Mouse (Mus musculus) forebrain, embryonic 13.5 days (tissue): ENCODE results near the gene Plod1. TPM values are rescaled to one million over a fixed set of nuclear protein-coding genes. Genes with fewer than 3 reads are reported as not detected.

ENCODE experiments used
- ATAC-seq: fragments of 200-750 bp; cut with Nextera tagmentation; 2 replicates; pipeline ENCODE4 v1.8.0; 2017
- H3K27ac ChIP-seq: fragments of 300-500 bp; sonication (generic); 2 replicates; pipeline ENCODE4 v1.5.1; 2015; ENCODE audit warnings: inconsistent platforms, mild to moderate bottlenecking, moderate library complexity
- H3K27me3 ChIP-seq: fragments of 300-500 bp; sonication (generic); 2 replicates; pipeline ENCODE4 v1.6.1; 2015; ENCODE audit warnings: mild to moderate bottlenecking, inconsistent platforms
- H3K36me3 ChIP-seq: fragments of 300-500 bp; sonication (generic); 2 replicates; pipeline ENCODE4 v1.6.1; 2015; ENCODE audit warnings: mild to moderate bottlenecking, inconsistent platforms; ENCODE audit not compliant: poor library complexity, severe bottlenecking
- H3K4me1 ChIP-seq: fragments of 300-500 bp; sonication (generic); 2 replicates; pipeline ENCODE4 v1.6.1; 2015; ENCODE audit warnings: inconsistent platforms
- H3K4me2 ChIP-seq: fragments of 300-500 bp; sonication (generic); 2 replicates; pipeline ENCODE4 v1.6.1; 2015; ENCODE audit warnings: inconsistent platforms, mild to moderate bottlenecking, moderate library complexity
- H3K4me3 ChIP-seq: fragments of 300-500 bp; sonication (generic); 2 replicates; pipeline ENCODE4 v1.5.1; 2015; ENCODE audit warnings: mild to moderate bottlenecking, inconsistent platforms
- H3K9ac ChIP-seq: fragments of 300-500 bp; sonication (generic); 2 replicates; pipeline ENCODE4 v1.6.1; 2015; ENCODE audit warnings: mild to moderate bottlenecking, inconsistent platforms
- H3K9me3 ChIP-seq: fragments of 300-500 bp; sonication (generic); replicated peaks from 2 replicates; pipeline ENCODE4 v1.6.1; 2016; ENCODE audit warnings: inconsistent platforms
- WGBS: fragments of 180-500 bp; shearing (Covaris S2); methylation state at CpG from one replicate; pipeline ENCODE4 v1.1.7; 2015; 5-methylcytosine and 5-hydroxymethylcytosine counted together
- polyA plus RNA-seq: library from polyadenylated mRNA; unstranded; fragments of >200 nt; fragmentation: Nextera tagmentation; extraction: Ambion mirVana; gene quantifications from 2 replicates; pipeline ENCODE4 v1.2.1, GENCODE M21; 2015

The Plod1 gene
- polyA plus RNA-seq, 1 experiment from 2014 or later, result 14.0 TPM

DNA sequence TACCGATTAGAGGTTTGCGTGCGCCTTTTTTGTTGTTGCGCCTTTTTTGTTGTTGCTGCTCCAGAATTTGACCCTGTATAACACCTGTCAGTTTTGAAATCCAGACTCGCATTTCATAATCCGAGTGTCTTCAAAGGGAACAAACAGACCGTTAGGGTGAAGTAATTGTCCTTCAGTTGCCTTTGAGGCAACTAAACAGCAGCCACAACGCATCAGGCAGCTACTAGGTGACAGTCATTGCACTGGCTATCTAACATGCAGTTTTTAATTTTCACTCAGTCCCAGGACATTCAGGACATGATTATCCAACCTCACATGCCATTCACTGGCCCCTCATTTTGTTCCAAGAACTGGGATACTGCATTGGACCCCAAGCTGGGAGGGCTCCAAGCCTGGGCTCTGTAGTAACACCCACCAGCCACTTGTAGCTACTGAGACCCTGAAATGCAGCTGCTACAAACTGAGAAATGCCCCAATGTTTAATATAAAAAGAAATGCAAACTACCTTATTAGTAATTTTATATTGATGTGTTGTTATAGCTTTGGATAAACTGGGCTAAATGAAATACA lies 31.4 kb downstream of the Plod1 start:
- H3K4me2 ChIP-seq, result peak overlapping the region; percentile 59
- no peaks in the 10 kb centered on the region for H3K27me3 ChIP-seq
- H3K27ac ChIP-seq, result 0 out of 2 replicates have a peak overlapping the region, but pooled peaks have one; percentile 61
- peak; percentile 50; the same call in 1 of the 2 replicates for ATAC-seq
- peak overlapping the region; percentile 90 for H3K4me3 ChIP-seq
- H3K9ac ChIP-seq, result peak overlapping the region; percentile 88
- no peaks in the 10 kb centered on the region for H3K9me3 ChIP-seq
- H3K36me3 ChIP-seq, result peaks cover 24% of the 10 kb centered on the region
- H3K4me1 ChIP-seq, result peaks cover 14% of the 10 kb centered on the region
- 0% methylated on average over 8 of the region's 8 CpGs for WGBS

GRCm38 (mm10) chr4:147904313-147905089 lies 32.1 kb downstream of the Plod1 start, which contains the start of gene Mfn2:
Gene Mfn2 (minus strand): TSS chr4:147904704.
- H3K9me3 ChIP-seq, result no peaks in the 10 kb centered on the region
- H3K4me1 ChIP-seq, result peaks cover 14% of the 10 kb centered on the region
- peak within 1 kb of the TSS; percentile 90 for H3K4me3 ChIP-seq
- peaks cover 31% of the 10 kb centered on the region for H3K36me3 ChIP-seq
- peak within 1 kb of the TSS; percentile 88 for H3K9ac ChIP-seq
- peak within 1 kb of the TSS; percentile 61 for H3K27ac ChIP-seq
- no peaks in the 10 kb centered on the region for H3K27me3 ChIP-seq
- under 1% methylated on average over 53 of the region's 59 CpGs for WGBS
- ATAC-seq, result peak; percentile 96
- peak within 1 kb of the TSS; percentile 68 for H3K4me2 ChIP-seq

DNA sequence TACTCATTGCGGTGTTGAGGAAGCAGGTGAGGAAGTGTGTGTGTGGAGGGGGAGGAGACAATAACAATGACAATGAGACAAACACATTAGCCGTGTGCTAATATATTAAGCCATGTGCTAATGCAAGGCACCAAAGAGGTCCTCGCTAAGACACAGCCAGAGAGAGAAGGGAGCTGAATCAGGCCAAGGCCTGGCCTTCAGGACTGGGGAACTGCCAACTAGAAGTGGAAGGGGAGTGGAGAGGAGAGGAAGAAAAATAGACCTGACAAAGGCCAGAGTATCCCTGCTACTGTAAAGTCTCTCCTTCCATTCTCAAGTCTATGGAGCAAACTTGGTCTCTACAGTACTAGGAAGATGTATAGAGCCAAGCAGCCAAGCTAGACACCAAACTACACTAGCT lies 33.0 kb downstream of the Plod1 start:
- H3K9me3 ChIP-seq, result no peaks in the 10 kb centered on the region
- H3K4me1 ChIP-seq, result peaks cover 14% of the 10 kb centered on the region
- H3K27me3 ChIP-seq, result no peaks in the 10 kb centered on the region
- 86% methylated on average over 3 of the region's 3 CpGs for WGBS
- H3K4me3 ChIP-seq, result peak overlapping the region; percentile 90
- no peak overlapping the region for H3K27ac ChIP-seq
- H3K36me3 ChIP-seq, result peaks cover 40% of the 10 kb centered on the region
- peak overlapping the region; percentile 88 for H3K9ac ChIP-seq
- H3K4me2 ChIP-seq, result peak overlapping the region; percentile 68
- no peak for ATAC-seq

DNA sequence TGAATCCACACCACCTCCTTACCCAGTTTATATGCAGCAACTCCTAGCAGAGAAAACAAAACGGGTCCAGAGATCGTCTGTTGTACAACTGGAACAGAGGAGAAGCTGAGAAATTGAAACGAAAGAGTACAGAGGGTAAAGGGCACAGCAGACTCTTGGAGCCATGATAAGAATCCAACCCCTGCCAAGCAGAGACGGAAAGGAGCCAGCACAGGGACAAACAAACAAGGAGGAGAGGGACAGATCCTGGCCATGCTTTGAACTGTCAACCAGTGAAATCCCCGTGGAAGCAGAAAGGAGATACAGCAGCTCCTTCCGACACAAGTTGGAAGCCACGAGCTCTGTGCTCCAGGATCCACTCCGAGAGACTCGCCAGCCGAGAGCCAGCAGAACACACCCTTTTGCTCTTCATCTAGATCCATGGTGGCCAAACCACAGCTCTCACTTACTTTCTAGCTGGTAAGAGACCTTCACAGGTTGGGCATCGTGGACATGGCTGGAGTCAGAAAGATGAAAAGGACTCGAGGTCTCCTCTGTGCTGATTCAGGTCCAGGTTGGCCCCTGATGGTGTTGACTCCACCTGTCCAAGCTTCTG lies 33.6 kb downstream of the Plod1 start:
- no peak overlapping the region for H3K9ac ChIP-seq
- H3K27me3 ChIP-seq, result no peaks in the 10 kb centered on the region
- peaks cover 14% of the 10 kb centered on the region for H3K4me1 ChIP-seq
- no peaks in the 10 kb centered on the region for H3K9me3 ChIP-seq
- H3K4me2 ChIP-seq, result peak overlapping the region; percentile 68
- peaks cover 46% of the 10 kb centered on the region for H3K36me3 ChIP-seq
- ATAC-seq, result no peak
- no peak overlapping the region for H3K4me3 ChIP-seq
- WGBS, result 94% methylated on average over 12 of the region's 12 CpGs
- H3K27ac ChIP-seq, result no peak overlapping the region

- WGBS, result 90% methylated on average over 7 of the region's 7 CpGs
- Histone ChIP-seq H3K27ac (no peak overlapping the region), H3K4me1 (peaks cover 14% of the 10 kb centered on the region), H3K4me2 (no peak overlapping the region), H3K4me3 (no peak overlapping the region), H3K36me3 (peaks cover 71% of the 10 kb centered on the region), H3K27me3 (no peaks in the 10 kb centered on the region), H3K9ac (no peak overlapping the region), H3K9me3 (no peaks in the 10 kb centered on the region)
- no peak for ATAC-seq
Measured at GRCm38 (mm10) chr4:147900452-147900851, 36.1 kb downstream of the Plod1 start.

- Histone ChIP-seq H3K36me3 (peaks cover 91% of the 10 kb centered on the region), H3K9ac (no peak overlapping the region), H3K9me3 (no peaks in the 10 kb centered on the region), H3K4me3 (no peak overlapping the region), H3K4me2 (no peak overlapping the region), H3K27me3 (no peaks in the 10 kb centered on the region), H3K4me1 (no peaks in the 10 kb centered on the region), H3K27ac (no peak overlapping the region)
- 85% methylated on average over 3 of the region's 3 CpGs for WGBS
- ATAC-seq, result no peak
Measured at GRCm38 (mm10) chr4:147897348-147897747, 39.2 kb downstream of the Plod1 start.

DNA sequence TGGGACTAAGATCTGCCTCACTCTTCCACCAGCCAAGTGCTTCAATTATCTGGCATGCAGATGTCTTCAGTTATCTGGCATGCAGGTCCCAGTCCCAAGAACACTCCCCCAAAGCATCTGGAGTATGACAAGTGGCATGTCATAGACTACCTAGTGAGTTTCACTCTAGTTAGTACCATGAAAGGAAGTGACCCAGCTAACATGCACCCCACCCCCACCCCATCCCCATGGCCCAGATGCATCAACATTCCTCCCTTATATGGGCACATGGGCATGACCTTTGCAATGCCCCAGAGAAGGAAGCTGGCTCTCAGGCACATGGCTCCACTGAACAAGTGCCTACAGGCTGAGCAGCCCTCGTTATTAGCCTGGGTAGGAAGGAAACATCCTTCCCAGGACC lies 40.2 kb downstream of the Plod1 start:
- H3K4me3 ChIP-seq, result no peak overlapping the region
- peaks cover 93% of the 10 kb centered on the region for H3K36me3 ChIP-seq
- no peak overlapping the region for H3K9ac ChIP-seq
- no peaks in the 10 kb centered on the region for H3K9me3 ChIP-seq
- no peaks in the 10 kb centered on the region for H3K27me3 ChIP-seq
- H3K4me1 ChIP-seq, result no peaks in the 10 kb centered on the region
- WGBS, result 59% methylated on average over 1 of the region's 1 CpGs
- ATAC-seq, result no peak
- no peak overlapping the region for H3K4me2 ChIP-seq
- H3K27ac ChIP-seq, result no peak overlapping the region

GRCm38 (mm10) chr4:147895815-147896330 lies 40.7 kb downstream of the Plod1 start:
- no peak overlapping the region for H3K9ac ChIP-seq
- no peaks in the 10 kb centered on the region for H3K4me1 ChIP-seq
- no peak for ATAC-seq
- no peak overlapping the region for H3K4me3 ChIP-seq
- H3K36me3 ChIP-seq, result peaks cover 97% of the 10 kb centered on the region
- H3K27me3 ChIP-seq, result no peaks in the 10 kb centered on the region
- WGBS, result 92% methylated on average over 4 of the region's 4 CpGs
- no peak overlapping the region for H3K27ac ChIP-seq
- no peak overlapping the region for H3K4me2 ChIP-seq
- H3K9me3 ChIP-seq, result no peaks in the 10 kb centered on the region

DNA sequence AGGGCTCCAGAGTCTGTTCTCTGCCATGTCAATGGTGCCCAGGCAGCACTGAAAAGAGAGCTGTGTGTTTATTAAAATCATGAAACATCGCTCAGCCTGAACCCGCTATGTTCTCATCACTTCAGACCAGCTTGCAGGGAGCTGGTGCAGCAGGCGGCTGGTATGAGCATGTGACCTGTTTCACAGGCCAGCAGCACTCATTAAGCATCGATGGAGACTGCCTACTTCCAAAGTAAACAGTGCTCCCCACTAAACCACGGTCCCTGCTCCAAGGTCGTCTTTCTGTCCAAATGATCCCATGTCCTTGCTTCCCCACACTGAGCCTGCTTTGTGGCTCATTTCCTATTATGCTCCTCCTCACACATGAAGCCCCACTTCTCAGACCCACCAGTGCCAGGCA lies 46.2 kb downstream of the Plod1 start:
- Histone ChIP-seq H3K4me1 (no peaks in the 10 kb centered on the region), H3K36me3 (peaks cover 93% of the 10 kb centered on the region), H3K9me3 (no peaks in the 10 kb centered on the region), H3K4me3 (no peak overlapping the region), H3K27me3 (no peaks in the 10 kb centered on the region), H3K9ac (no peak overlapping the region), H3K4me2 (no peak overlapping the region), H3K27ac (no peak overlapping the region)
- WGBS, result 92% methylated on average over 6 of the region's 6 CpGs
- ATAC-seq, result no peak

DNA sequence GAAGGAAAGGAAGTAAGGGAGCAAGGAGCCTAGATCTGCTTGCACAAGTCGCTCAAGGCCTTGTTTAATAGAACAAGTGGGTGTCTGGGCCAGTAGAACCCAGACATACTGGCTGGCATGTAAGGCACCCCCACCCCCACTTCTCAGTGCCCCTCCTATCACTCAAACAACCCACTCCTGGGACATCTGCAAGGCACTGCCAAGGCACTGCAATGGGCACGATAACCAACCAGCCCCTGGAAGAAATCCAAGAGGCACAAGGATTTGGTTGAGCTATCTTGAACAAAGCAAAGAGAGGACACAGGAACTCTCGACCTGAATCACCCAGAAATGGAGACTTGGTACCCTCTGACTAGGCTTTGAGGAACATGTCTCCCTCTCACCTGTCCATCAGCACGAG lies 48.3 kb downstream of the Plod1 start:
- peaks cover 92% of the 10 kb centered on the region for H3K36me3 ChIP-seq
- no peaks in the 10 kb centered on the region for H3K9me3 ChIP-seq
- no peak overlapping the region for H3K4me2 ChIP-seq
- no peaks in the 10 kb centered on the region for H3K4me1 ChIP-seq
- 90% methylated on average over 4 of the region's 4 CpGs for WGBS
- no peak overlapping the region for H3K27ac ChIP-seq
- no peaks in the 10 kb centered on the region for H3K27me3 ChIP-seq
- ATAC-seq, result no peak
- H3K9ac ChIP-seq, result no peak overlapping the region
- H3K4me3 ChIP-seq, result no peak overlapping the region

DNA sequence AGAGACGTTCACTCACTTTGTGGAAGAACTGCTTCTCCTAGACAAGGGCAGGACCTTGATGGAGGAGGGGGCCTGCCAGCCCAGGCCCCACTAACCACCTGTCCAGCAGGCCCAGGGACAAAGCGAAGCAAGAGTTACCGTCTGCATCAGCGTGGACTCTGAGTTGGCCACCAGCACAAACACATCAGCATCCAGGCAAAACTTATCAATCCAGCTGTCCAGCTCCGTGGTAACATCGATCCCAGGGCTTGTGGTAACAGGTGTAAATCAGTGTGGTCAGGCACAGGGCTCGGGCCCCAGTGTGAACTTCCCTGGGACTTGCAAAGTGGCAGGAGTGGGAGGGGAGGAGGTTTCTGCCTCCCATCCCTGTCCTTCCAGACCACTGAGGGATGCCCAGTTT lies 49.3 kb downstream of the Plod1 start:
- no peak overlapping the region for H3K4me2 ChIP-seq
- no peak for ATAC-seq

GRCm38 (mm10) chr4:147886158-147886557 lies 50.4 kb downstream of the Plod1 start:
- ATAC-seq, result no peak
- peaks cover 93% of the 10 kb centered on the region for H3K36me3 ChIP-seq
- WGBS, result 96% methylated on average over 12 of the region's 12 CpGs

More for the DNA sequence above, 49.3 kb downstream of the Plod1 start:
- no peaks in the 10 kb centered on the region for H3K27me3 ChIP-seq
- H3K36me3 ChIP-seq, result peaks cover 92% of the 10 kb centered on the region
- H3K4me1 ChIP-seq, result no peaks in the 10 kb centered on the region
- H3K9ac ChIP-seq, result no peak overlapping the region
- H3K27ac ChIP-seq, result no peak overlapping the region
- WGBS, result 96% methylated on average over 7 of the region's 7 CpGs
- no peak overlapping the region for H3K4me3 ChIP-seq
- H3K9me3 ChIP-seq, result no peaks in the 10 kb centered on the region

More at GRCm38 (mm10) chr4:147886158-147886557, 50.4 kb downstream of the Plod1 start:
- Histone ChIP-seq H3K4me1 (no peaks in the 10 kb centered on the region), H3K4me3 (no peak overlapping the region), H3K9ac (no peak overlapping the region), H3K4me2 (no peak overlapping the region), H3K27ac (no peak overlapping the region), H3K9me3 (no peaks in the 10 kb centered on the region), H3K27me3 (no peaks in the 10 kb centered on the region)
